Mouse (Mus musculus) kidney, embryonic 14.5 days (tissue): Measurements from ENCODE around the gene Gm10300. TPM values are rescaled to one million over a fixed set of nuclear protein-coding genes. Genes with fewer than 3 reads are reported as not detected.

ENCODE experiments used
- ATAC-seq: fragments of 200-750 bp; cut with Nextera tagmentation; 2 replicates; pipeline ENCODE4 v1.8.0; 2017; ENCODE audit warnings: moderate number of reproducible peaks, mild to moderate bottlenecking, moderate TSS enrichment, moderate library complexity; ENCODE audit not compliant: low FRiP score, low TSS enrichment
- H3K27ac ChIP-seq: fragments of 300-500 bp; sonication (generic); 2 replicates; pipeline ENCODE4 v1.5.1; 2014; ENCODE audit warnings: low read depth, mild to moderate bottlenecking, low read length, moderate library complexity, mixed read lengths
- H3K27me3 ChIP-seq: fragments of 300-500 bp; sonication (generic); 2 replicates; pipeline ENCODE4 v1.6.1; 2014; ENCODE audit warnings: mild to moderate bottlenecking, low read length; ENCODE audit not compliant: control insufficient read depth, insufficient read depth
- H3K36me3 ChIP-seq: fragments of 300-500 bp; sonication (generic); 2 replicates; pipeline ENCODE4 v1.6.1; 2014; ENCODE audit warnings: low read length, mixed read lengths; ENCODE audit not compliant: control insufficient read depth, insufficient read depth
- H3K4me1 ChIP-seq: fragments of 300-500 bp; sonication (generic); 2 replicates; pipeline ENCODE4 v1.6.1; 2014; ENCODE audit warnings: low read length, mixed read lengths; ENCODE audit not compliant: control insufficient read depth, insufficient read depth
- H3K4me2 ChIP-seq: fragments of 300-500 bp; sonication (generic); replicated peaks from 2 replicates; pipeline ENCODE4 v1.6.1; 2014; ENCODE audit warnings: low read depth, mild to moderate bottlenecking, low read length
- H3K4me3 ChIP-seq: fragments of 300-500 bp; sonication (generic); 2 replicates; pipeline ENCODE4 v1.5.1; 2014; ENCODE audit warnings: mild to moderate bottlenecking, low read length
- H3K9ac ChIP-seq: fragments of 300-500 bp; sonication (generic); 2 replicates; pipeline ENCODE4 v1.6.1; 2014; ENCODE audit warnings: low read depth, mild to moderate bottlenecking, low read length, moderate library complexity
- H3K9me3 ChIP-seq: fragments of 300-500 bp; sonication (generic); 2 replicates; pipeline ENCODE4 v1.6.1; 2016; ENCODE audit warnings: low read length; ENCODE audit not compliant: control insufficient read depth
- WGBS: fragments of 180-500 bp; shearing (Covaris S2); extraction: QIAGEN DNeasy Blood & Tissue Kit; methylation state at CpG from one replicate; pipeline ENCODE4 v1.1.7; 2014; 5-methylcytosine and 5-hydroxymethylcytosine counted together
- polyA plus RNA-seq: library from polyadenylated mRNA; unstranded; fragments of >200 nt; fragmentation: Nextera tagmentation; extraction: Ambion mirVana; gene quantifications from 2 replicates; pipeline ENCODE4 v1.2.1, GENCODE M21; 2014

The Gm10300 gene
- polyA plus RNA-seq, result 0.09 TPM in 1 of 2 replicates, not detected in the other

- peak within 1 kb of the TSS; percentile 47; the same call in 1 of the 2 replicates for H3K27ac ChIP-seq
- H3K27me3 ChIP-seq, result peaks cover 3% of the 10 kb centered on the region; the same call in 1 of the 2 replicates
- H3K9ac ChIP-seq, result peak within 1 kb of the TSS; percentile 78
- ATAC-seq, result peak; percentile 40
- no peaks in the 10 kb centered on the region for H3K36me3 ChIP-seq
- peak within 1 kb of the TSS; percentile 80 for H3K4me3 ChIP-seq
- 0 out of 2 replicates have a peak, but pooled peaks cover 4% of the 10 kb centered on the region for H3K4me1 ChIP-seq
- H3K9me3 ChIP-seq, result no peaks in the 10 kb centered on the region
- H3K4me2 ChIP-seq, result peak within 1 kb of the TSS; percentile 100
- under 1% methylated on average over 42 of the region's 42 CpGs for WGBS
These were observed at the start of gene Gm10300 for GRCm38 (mm10) chr4:132074077-132074932. Gene Gm10300 (plus strand): TSS chr4:132074697.

DNA sequence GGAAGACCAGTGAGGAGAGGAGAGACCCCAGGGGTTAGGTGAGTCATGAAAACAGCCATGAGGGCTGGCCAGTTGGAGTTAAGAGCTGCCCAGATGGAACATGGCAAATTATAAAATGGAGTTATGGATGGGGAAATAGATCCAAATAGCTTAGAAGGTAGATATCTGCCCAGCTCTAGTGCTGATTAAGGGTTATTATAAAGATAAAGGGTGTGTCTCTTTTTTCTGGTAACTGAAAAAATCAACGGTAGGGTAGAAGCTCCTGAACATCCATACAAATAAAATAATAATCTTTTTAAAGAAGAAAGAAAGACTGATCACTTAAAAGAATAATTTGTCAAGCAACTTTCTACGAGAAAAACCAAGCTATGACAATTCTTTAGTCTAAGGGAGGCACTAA lies 49.2 kb upstream of the Gm10300 start:
- no peak for ATAC-seq
- Histone ChIP-seq H3K4me2 (no peak overlapping the region), H3K36me3 (no peaks in the 10 kb centered on the region; the same call in 1 of the 2 replicates), H3K4me3 (no peak overlapping the region), H3K4me1 (0 out of 2 replicates have a peak, but pooled peaks cover under 1% of the 10 kb centered on the region), H3K27me3 (no peaks in the 10 kb centered on the region), H3K27ac (no peak overlapping the region), H3K9ac (no peak overlapping the region), H3K9me3 (no peaks in the 10 kb centered on the region)
- 82% methylated on average over 2 of the region's 2 CpGs for WGBS

DNA sequence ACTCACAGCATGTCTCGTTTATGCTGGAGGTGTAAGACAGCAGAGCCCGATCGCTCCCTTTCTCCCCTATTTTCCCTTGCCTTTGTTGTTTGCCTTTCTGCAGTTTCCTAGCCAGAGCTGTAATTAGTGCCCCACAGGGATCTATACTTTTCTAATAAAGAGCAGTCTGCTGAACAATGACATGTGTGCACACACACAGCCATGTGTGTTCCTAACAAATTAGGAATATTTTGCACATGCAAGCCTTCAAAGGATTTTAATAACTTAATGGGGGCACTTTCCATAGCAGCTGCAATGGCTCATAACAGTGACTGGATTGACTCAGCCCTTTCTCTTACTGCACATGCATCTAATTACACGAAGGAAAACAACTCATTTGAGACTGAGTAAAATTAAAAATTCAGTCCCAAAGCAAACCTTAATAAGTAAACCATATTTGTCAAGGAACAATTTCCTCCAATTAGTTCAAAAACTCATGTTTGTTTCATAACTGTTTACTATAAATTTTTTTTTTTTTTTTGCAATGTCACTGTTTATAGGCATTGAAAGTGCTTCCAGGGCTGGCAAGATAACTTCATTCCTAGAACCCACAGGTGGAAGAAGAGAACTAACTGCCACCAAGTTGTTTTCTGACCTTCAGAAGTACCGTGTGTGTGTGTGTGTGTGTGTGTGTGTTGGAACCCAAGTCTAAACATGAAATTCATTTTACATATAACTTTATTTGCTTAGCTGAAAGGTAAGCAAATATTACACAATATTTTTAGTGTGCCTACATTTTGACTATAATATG lies 48.6 kb upstream of the Gm10300 start:
- H3K9me3 ChIP-seq, result no peaks in the 10 kb centered on the region
- no peak overlapping the region for H3K4me3 ChIP-seq
- no peak overlapping the region for H3K9ac ChIP-seq
- H3K36me3 ChIP-seq, result no peaks in the 10 kb centered on the region; the same call in 1 of the 2 replicates
- no peak overlapping the region for H3K4me2 ChIP-seq
- H3K27me3 ChIP-seq, result no peaks in the 10 kb centered on the region
- H3K4me1 ChIP-seq, result 0 out of 2 replicates have a peak, but pooled peaks cover 5% of the 10 kb centered on the region
- no peak overlapping the region for H3K27ac ChIP-seq
- ATAC-seq, result no peak
- WGBS, result 63% methylated on average over 5 of the region's 5 CpGs

DNA sequence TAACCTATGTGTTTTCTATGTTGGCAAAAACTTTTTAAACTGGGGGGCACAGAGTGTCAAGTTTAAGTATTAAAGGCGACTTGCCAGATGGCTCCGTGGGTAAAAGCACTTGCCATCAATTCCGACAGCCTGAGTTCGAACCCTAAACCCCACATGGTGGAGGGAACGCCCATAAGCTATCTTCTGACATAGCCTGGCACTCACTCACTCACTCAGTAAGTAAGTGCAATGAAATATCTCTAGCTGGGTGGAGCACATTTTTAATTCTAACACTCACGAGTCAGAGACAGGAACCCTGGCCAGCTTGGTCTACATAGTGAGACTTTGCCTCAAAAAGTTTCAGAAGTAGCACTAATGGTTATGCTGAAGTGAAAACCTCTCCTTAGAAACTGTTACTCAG lies 47.3 kb upstream of the Gm10300 start:
- no peak for ATAC-seq
- Histone ChIP-seq H3K4me1 (0 out of 2 replicates have a peak, but pooled peaks cover 5% of the 10 kb centered on the region), H3K27me3 (no peaks in the 10 kb centered on the region), H3K4me3 (no peak overlapping the region), H3K9me3 (no peaks in the 10 kb centered on the region), H3K36me3 (no peaks in the 10 kb centered on the region), H3K4me2 (no peak overlapping the region), H3K9ac (no peak overlapping the region), H3K27ac (no peak overlapping the region)
- WGBS, result 78% methylated on average over 6 of the region's 6 CpGs

GRCm38 (mm10) chr4:132027806-132028205 lies 46.7 kb upstream of the Gm10300 start:
- H3K4me2 ChIP-seq, result no peak overlapping the region
- H3K9me3 ChIP-seq, result no peaks in the 10 kb centered on the region
- ATAC-seq, result no peak
- WGBS, result 90% methylated on average over 1 of the region's 1 CpGs
- no peak overlapping the region for H3K4me3 ChIP-seq
- no peaks in the 10 kb centered on the region for H3K27me3 ChIP-seq
- H3K4me1 ChIP-seq, result 0 out of 2 replicates have a peak, but pooled peaks cover 5% of the 10 kb centered on the region
- no peak overlapping the region for H3K9ac ChIP-seq
- no peak overlapping the region for H3K27ac ChIP-seq
- no peaks in the 10 kb centered on the region for H3K36me3 ChIP-seq

DNA sequence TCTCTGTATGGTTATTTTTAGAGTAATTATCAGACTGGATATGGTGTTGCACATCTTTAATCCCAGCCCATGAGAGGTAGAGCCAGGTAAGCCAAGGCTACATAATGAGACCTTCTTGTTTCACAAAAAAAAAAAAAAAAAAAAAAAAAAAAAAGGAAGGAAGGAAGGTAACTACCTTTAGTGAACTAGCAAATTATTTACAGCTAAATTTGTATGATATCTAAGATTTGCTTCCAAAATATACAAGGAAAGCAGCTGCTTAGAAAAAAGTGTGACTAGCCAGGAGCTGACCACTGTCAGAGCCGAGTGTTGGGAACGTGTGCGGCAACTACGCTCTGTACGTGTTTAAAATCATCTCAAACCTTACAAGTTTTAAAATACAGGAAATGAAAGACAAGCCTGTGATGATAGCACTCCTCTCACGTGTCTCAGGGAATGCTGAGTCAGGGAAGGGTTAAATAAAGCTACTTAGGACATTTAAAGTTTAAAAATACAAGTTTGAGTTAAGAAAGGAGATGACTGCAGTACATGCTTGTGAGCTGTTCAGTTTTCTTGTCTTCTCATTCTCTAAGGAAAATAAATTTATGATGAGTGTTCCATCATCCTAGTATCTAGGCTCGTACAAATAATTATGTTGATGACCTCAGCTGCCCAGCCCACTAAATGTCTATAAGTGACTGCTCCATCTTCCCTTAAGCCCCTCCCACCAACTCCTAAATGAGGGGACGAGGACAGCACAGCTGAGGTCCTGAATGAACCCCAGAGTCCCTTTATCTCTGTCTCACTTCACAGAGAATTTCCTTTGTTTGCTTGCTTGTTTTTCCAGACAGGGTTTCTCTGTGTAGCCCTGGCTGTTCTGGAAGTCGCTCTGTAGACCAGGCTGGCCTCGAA lies 44.4 kb upstream of the Gm10300 start:
- Histone ChIP-seq H3K9me3 (no peaks in the 10 kb centered on the region), H3K36me3 (no peaks in the 10 kb centered on the region), H3K27ac (no peak overlapping the region), H3K4me3 (no peak overlapping the region), H3K27me3 (no peaks in the 10 kb centered on the region), H3K4me1 (peaks cover 10% of the 10 kb centered on the region; the same call in 1 of the 2 replicates), H3K4me2 (no peak overlapping the region), H3K9ac (no peak overlapping the region)
- WGBS, result 68% methylated on average over 10 of the region's 10 CpGs
- peak; percentile 43; the same call in 1 of the 2 replicates for ATAC-seq

GRCm38 (mm10) chr4:132033183-132033582 lies 41.3 kb upstream of the Gm10300 start:
- no peak for ATAC-seq
- no peak overlapping the region for H3K27ac ChIP-seq
- peaks cover 19% of the 10 kb centered on the region for H3K4me1 ChIP-seq
- no peak overlapping the region for H3K4me2 ChIP-seq
- no peaks in the 10 kb centered on the region for H3K9me3 ChIP-seq
- no peaks in the 10 kb centered on the region for H3K36me3 ChIP-seq
- no peaks in the 10 kb centered on the region for H3K27me3 ChIP-seq
- H3K9ac ChIP-seq, result no peak overlapping the region
- H3K4me3 ChIP-seq, result no peak overlapping the region
- WGBS, result 80% methylated on average over 1 of the region's 1 CpGs

GRCm38 (mm10) chr4:132034242-132034641 lies 40.3 kb upstream of the Gm10300 start:
- Histone ChIP-seq H3K27me3 (no peaks in the 10 kb centered on the region), H3K27ac (no peak overlapping the region), H3K36me3 (no peaks in the 10 kb centered on the region), H3K4me2 (no peak overlapping the region), H3K4me1 (peaks cover 25% of the 10 kb centered on the region), H3K4me3 (no peak overlapping the region), H3K9ac (no peak overlapping the region), H3K9me3 (no peaks in the 10 kb centered on the region)
- ATAC-seq, result no peak
- 22% methylated on average over 2 of the region's 2 CpGs for WGBS
